Mouse (Mus musculus): Measurements from ENCODE around the gene Pdx1.

- no peak for TF ChIP-seq TAL1 (IDR thresholded peaks at IDR 0.05; ENCODE audit: low read length)
- TF ChIP-seq MAX (IDR thresholded peaks at IDR 0.05; ENCODE audit: low read length): no peak
- TF ChIP-seq CTCF (IDR thresholded peaks at IDR 0.05 in 2 of 3, conservative IDR thresholded peaks at IDR 0.05 in 1 of 3; ENCODE audit: control insufficient read depth in 1 of 3, insufficient read depth in 1 of 3, low read depth in 2 of 3, low read length in 3 of 3, poor library complexity in 1 of 3, severe bottlenecking in 1 of 3): no peak
- TF ChIP-seq POLR2A (IDR thresholded peaks at IDR 0.05; ENCODE audit: control insufficient read depth in 1 of 2, insufficient read depth in 1 of 2, low read depth in 1 of 2, low read length in 2 of 2, poor library complexity in 1 of 2): no peak
- TF ChIP-seq TCF12 (IDR thresholded peaks at IDR 0.05; ENCODE audit: low read depth, low read length): no peak
- no peak for TF ChIP-seq USF1 (IDR thresholded peaks at IDR 0.05; ENCODE audit: low read depth, low read length)
- TF ChIP-seq NRF1 (IDR thresholded peaks at IDR 0.05; ENCODE audit: insufficient read depth, low read depth, low read length, poor library complexity, severe bottlenecking): no peak
- TF ChIP-seq SIN3A (IDR thresholded peaks at IDR 0.05; ENCODE audit: low read length): no peak
- no peak for TF ChIP-seq MAFK (IDR thresholded peaks at IDR 0.05; ENCODE audit: borderline replicate concordance, low read depth, low read length)
Measured at GRCm38 (mm10) chr5:147272808-147273345, 3.1 kb downstream of the Pdx1 start.

Data from MEL (cell line).